Mouse (Mus musculus): ENCODE data around the gene Hoxc9. TPM values are rescaled to one million over a fixed set of nuclear protein-coding genes. Genes with fewer than 3 reads are reported as not detected.

Gene Hoxc9
- total and polyA plus RNA-seq, 3 experiments: 0.12 to 0.26 TPM; not detected in 1

DNA sequence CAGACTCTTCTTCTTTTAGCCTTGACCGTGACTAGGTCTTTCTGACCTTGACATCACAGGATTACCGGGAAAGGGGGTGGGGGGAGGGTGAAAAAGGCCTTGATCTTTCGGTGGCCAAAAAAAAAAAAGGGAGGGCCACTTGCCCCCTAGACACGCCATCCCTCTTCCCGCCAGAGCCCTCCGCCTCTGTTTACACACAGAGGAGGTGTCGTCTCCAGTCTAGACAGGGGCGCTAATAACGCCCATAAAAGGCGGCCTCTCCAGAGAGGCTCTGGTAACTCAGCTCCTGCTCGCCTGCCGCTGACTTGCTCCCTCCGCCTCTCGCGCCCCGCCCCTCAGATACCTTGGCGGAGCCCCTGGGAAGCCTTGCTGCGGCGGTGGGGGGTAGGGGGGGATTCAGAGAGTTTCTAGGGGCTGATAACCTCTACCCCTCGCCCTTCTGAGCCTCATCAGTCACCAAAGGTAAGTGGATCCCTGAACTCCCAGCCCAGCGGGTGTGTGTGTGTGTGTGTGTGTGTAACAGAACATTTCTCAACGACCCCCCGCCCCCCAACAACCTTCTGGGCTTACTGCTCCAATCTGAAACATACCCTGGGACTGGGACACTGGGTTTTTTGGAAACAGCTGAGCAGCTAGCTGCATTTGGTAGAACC is 44.4 kb upstream of the Hoxc9 start:
- TF ChIP-seq SIN3A (IDR thresholded peaks at IDR 0.05; ENCODE audit: low read length): no peak
- TF ChIP-seq JUND (conservative IDR thresholded peaks at IDR 0.05; ENCODE audit: low read depth, low read length): no peak
- TF ChIP-seq MEF2A (IDR thresholded peaks at IDR 0.05; ENCODE audit: borderline replicate concordance, low read depth, low read length): no peak
- no peak for TF ChIP-seq MYC (IDR thresholded peaks at IDR 0.05; ENCODE audit: low read depth, low read length)
- no peak for TF ChIP-seq UBTF (IDR thresholded peaks at IDR 0.05; ENCODE audit: low read depth, low read length)
- no peak for TF ChIP-seq MAZ (IDR thresholded peaks at IDR 0.05; ENCODE audit: low read depth, low read length)
- TF ChIP-seq TCF12 (IDR thresholded peaks at IDR 0.05; ENCODE audit: low read depth, low read length): no peak
- Histone ChIP-seq H3K4me1 (ENCODE audit: control insufficient read depth in 1 of 2, insufficient read depth in 2 of 2) (no peaks in the 10 kb centered on the region), H3K4me2 (ENCODE audit: insufficient read depth, low read depth, poor library complexity, severe bottlenecking) (0 out of 2 replicates have a peak overlapping the region, but pooled peaks have one; percentile 7), H3K79me2 (replicated peaks; ENCODE audit: control insufficient read depth, extremely low read depth, insufficient read depth, poor library complexity, severe bottlenecking) (no peaks in the 10 kb centered on the region), H3K9me3 (replicated peaks; ENCODE audit: low read length) (peaks cover 2% of the 10 kb centered on the region), H3K27me3 (replicated peaks) (peaks cover 95% of the 10 kb centered on the region), H3K27ac (ENCODE audit: insufficient read depth, low read depth) (no peak overlapping the region), H3K4me3 (replicated peaks in 1 of 3; ENCODE audit: low read depth in 2 of 3, low read length in 2 of 3, poor library complexity in 1 of 3) (no peak overlapping the region), H3K36me3 (replicated peaks in 1 of 2; ENCODE audit: control insufficient read depth in 1 of 2, insufficient read depth in 1 of 2, low read length in 1 of 2) (no peaks in the 10 kb centered on the region), H3K9ac (ENCODE audit: insufficient read depth, low read depth) (no peak overlapping the region)
- dilution Hi-C loops (cut with MboI; ENCODE audit: extremely low pct_ligation_motif_present, extremely low pct_unique_long_range_greater_than_20kb, low sequenced_read_pairs): no loop called here
- no peak for DNase-seq (ENCODE audit: extremely low read depth)
- in situ Hi-C loops (cut with MboI; ENCODE audit: low pct_ligation_motif_present, low pct_unique_long_range_greater_than_20kb, low sequenced_read_pairs): no loop called here

DNA sequence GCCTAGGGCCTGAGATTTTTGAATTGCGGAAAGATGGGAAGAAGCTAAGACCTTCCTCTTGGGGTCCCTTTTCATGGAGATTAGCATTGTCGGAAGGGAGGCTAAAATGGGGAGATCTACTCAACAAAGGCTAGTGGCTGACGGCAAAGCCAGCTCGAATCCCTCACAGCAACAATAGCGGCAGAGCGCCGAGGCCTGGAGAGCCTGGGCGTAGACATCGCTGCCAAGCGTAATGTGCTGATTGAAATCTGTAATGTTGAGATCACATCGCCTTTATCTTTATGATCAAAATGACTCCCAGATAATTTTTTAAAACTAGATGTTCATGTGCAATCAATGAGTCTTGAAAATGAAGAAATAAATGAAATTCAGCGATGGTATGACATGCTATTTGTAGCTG is 41.8 kb upstream of the Hoxc9 start:
- in situ Hi-C loops (cut with MboI; ENCODE audit: low pct_ligation_motif_present, low pct_unique_long_range_greater_than_20kb, low sequenced_read_pairs) (no loop called here), dilution Hi-C loops (cut with MboI; ENCODE audit: extremely low pct_ligation_motif_present, extremely low pct_unique_long_range_greater_than_20kb, low sequenced_read_pairs) (no loop called here)
- Histone ChIP-seq H3K4me1 (ENCODE audit: control insufficient read depth in 1 of 2, insufficient read depth in 2 of 2) (no peaks in the 10 kb centered on the region), H3K4me2 (ENCODE audit: insufficient read depth, low read depth, poor library complexity, severe bottlenecking) (no peak overlapping the region), H3K36me3 (replicated peaks in 1 of 2; ENCODE audit: control insufficient read depth in 1 of 2, insufficient read depth in 1 of 2, low read length in 1 of 2) (no peaks in the 10 kb centered on the region), H3K4me3 (replicated peaks in 1 of 3; ENCODE audit: low read depth in 2 of 3, low read length in 2 of 3, poor library complexity in 1 of 3) (no peak overlapping the region), H3K9ac (ENCODE audit: insufficient read depth, low read depth) (no peak overlapping the region), H3K9me3 (replicated peaks; ENCODE audit: low read length) (peaks cover 11% of the 10 kb centered on the region), H3K79me2 (replicated peaks; ENCODE audit: control insufficient read depth, extremely low read depth, insufficient read depth, poor library complexity, severe bottlenecking) (no peaks in the 10 kb centered on the region), H3K27me3 (replicated peaks) (peaks cover 91% of the 10 kb centered on the region), H3K27ac (ENCODE audit: insufficient read depth, low read depth) (no peak overlapping the region)
- DNase-seq (ENCODE audit: extremely low read depth): no peak
- no peak for TF ChIP-seq JUN (IDR thresholded peaks at IDR 0.05; ENCODE audit: insufficient read depth, low read depth, low read length)
- no peak for TF ChIP-seq MXI1 (IDR thresholded peaks at IDR 0.05; ENCODE audit: low read depth, low read length)
- TF ChIP-seq IRF4 (IDR thresholded peaks at IDR 0.05; ENCODE audit: low read depth, low read length): no peak
- TF ChIP-seq MAFK (IDR thresholded peaks at IDR 0.05; ENCODE audit: insufficient replicate concordance, low read length): no peak
- TF ChIP-seq ZC3H11A (IDR thresholded peaks at IDR 0.05; ENCODE audit: low read depth, low read length): no peak
- TF ChIP-seq MYC (IDR thresholded peaks at IDR 0.05; ENCODE audit: low read depth, low read length): no peak
- TF ChIP-seq MEF2A (IDR thresholded peaks at IDR 0.05; ENCODE audit: borderline replicate concordance, low read depth, low read length): no peak
- no peak for TF ChIP-seq ELF1 (IDR thresholded peaks at IDR 0.05; ENCODE audit: low read depth, low read length)
- TF ChIP-seq CTCF (conservative IDR thresholded peaks at IDR 0.05 in 1 of 2, IDR thresholded peaks at IDR 0.05 in 1 of 2; ENCODE audit: low read depth in 2 of 2, low read length in 2 of 2): no peak
- TF ChIP-seq POLR2A (IDR thresholded peaks at IDR 0.05; ENCODE audit: low read depth, low read length): no peak
- no peak for TF ChIP-seq ZMIZ1 (IDR thresholded peaks at IDR 0.05; ENCODE audit: low read depth, low read length)

Measured in CH12.LX (cell line).